Mouse (Mus musculus) A20 (cell line): ENCODE measurements around the gene Slc44a2.
A peak's percentile ranks its signal among the peaks of the same experiment; 100 is the strongest.
"Not testable (repeated sequence)": the region's sequence is repeated elsewhere in the genome, so short reads cannot be mapped to it uniquely, and the experiment has no call there.

Source experiments
- DNase-seq: peaks from one replicate; pipeline ENCODE4 v3.0.0-alpha.2; 2011; ENCODE audit warnings: low read depth, low spot score

Slc44a2 gene

GRCm38 (mm10) chr9:21305065-21305464 lies 15.4 kb upstream of the Slc44a2 start:
- no peak for DNase-seq

GRCm38 (mm10) chr9:21309150-21309741 lies 11.3 kb upstream of the Slc44a2 start:
- peak; percentile 90 for DNase-seq

- no peak for DNase-seq
These were observed 8.8 kb upstream of the Slc44a2 start for GRCm38 (mm10) chr9:21311695-21312094.

GRCm38 (mm10) chr9:21312134-21312533 lies 8.4 kb upstream of the Slc44a2 start, which contains the start of gene Ap1m2:
Ap1m2 (minus strand) TSS chr9:21312337.
- DNase-seq = no peak

GRCm38 (mm10) chr9:21313394-21313793 lies 7.1 kb upstream of the Slc44a2 start:
- DNase-seq = peak; percentile 76

- DNase-seq = no peak
These were observed 5.9 kb upstream of the Slc44a2 start for GRCm38 (mm10) chr9:21314367-21315140.

GRCm38 (mm10) chr9:21315421-21315820 lies 5.1 kb upstream of the Slc44a2 start:
- DNase-seq = no peak

- DNase-seq = no peak
These were observed 3.8 kb upstream of the Slc44a2 start for GRCm38 (mm10) chr9:21316696-21317095.

- DNase-seq = no peak
These were observed 1.7 kb upstream of the Slc44a2 start for GRCm38 (mm10) chr9:21318792-21319191.

GRCm38 (mm10) chr9:21319503-21319902 lies 995 bp upstream of the Slc44a2 start:
- no peak for DNase-seq

GRCm38 (mm10) chr9:21320280-21320618 lies 249 bp upstream of the Slc44a2 start:
- DNase-seq = no peak

GRCm38 (mm10) chr9:21321513-21321835 lies 976 bp downstream of the Slc44a2 start:
- DNase-seq = peak; percentile 75

GRCm38 (mm10) chr9:21322211-21322916 lies 1.9 kb downstream of the Slc44a2 start:
- DNase-seq = peak; percentile 74

GRCm38 (mm10) chr9:21322917-21323297 lies 2.4 kb downstream of the Slc44a2 start:
- DNase-seq = not testable (repeated sequence)

GRCm38 (mm10) chr9:21324269-21324668 lies 3.8 kb downstream of the Slc44a2 start:
- no peak for DNase-seq

GRCm38 (mm10) chr9:21327569-21327968 lies 7.1 kb downstream of the Slc44a2 start:
- peak; percentile 78 for DNase-seq

GRCm38 (mm10) chr9:21328041-21328440 lies 7.5 kb downstream of the Slc44a2 start:
- peak; percentile 80 for DNase-seq

GRCm38 (mm10) chr9:21329041-21329440 lies 8.5 kb downstream of the Slc44a2 start:
- no peak for DNase-seq

GRCm38 (mm10) chr9:21329699-21330289 lies 9.3 kb downstream of the Slc44a2 start:
- DNase-seq = no peak

GRCm38 (mm10) chr9:21331365-21332140 lies 11.1 kb downstream of the Slc44a2 start:
- no peak for DNase-seq
